Mouse (Mus musculus) forebrain, postnatal 0 days (tissue): ENCODE results near the gene Fbxo22. TPM values are rescaled to one million over a fixed set of nuclear protein-coding genes. Genes with fewer than 3 reads are reported as not detected.
"Not testable (repeated sequence)": the region's sequence is repeated elsewhere in the genome, so short reads cannot be mapped to it uniquely, and the experiment has no call there.

Source experiments
- ATAC-seq: fragments of 200-750 bp; cut with Nextera tagmentation; 2 replicates; pipeline ENCODE4 v1.8.0; 2017; ENCODE audit warnings: mild to moderate bottlenecking, moderate library complexity
- DNase-seq: peaks from one replicate; pipeline ENCODE4 v3.0.0-alpha.2; 2015
- H3K27ac ChIP-seq: fragments of 300-500 bp; sonication (generic); 2 replicates; pipeline ENCODE4 v1.5.1; 2014; ENCODE audit warnings: low read depth, mild to moderate bottlenecking, antibody characterized with exemption, low read length, moderate library complexity, mixed read lengths
- H3K27me3 ChIP-seq: fragments of 300-500 bp; sonication (generic); 2 replicates; pipeline ENCODE4 v1.6.1; 2014; ENCODE audit warnings: mild to moderate bottlenecking, low read length, mixed read lengths; ENCODE audit not compliant: insufficient read depth
- H3K36me3 ChIP-seq: fragments of 300-500 bp; sonication (generic); 2 replicates; pipeline ENCODE4 v1.6.1; 2014; ENCODE audit warnings: mild to moderate bottlenecking, moderate library complexity; ENCODE audit not compliant: insufficient read depth
- H3K4me1 ChIP-seq: fragments of 300-500 bp; sonication (generic); 2 replicates; pipeline ENCODE4 v1.6.1; 2014; ENCODE audit warnings: antibody characterized with exemption; ENCODE audit not compliant: insufficient read depth
- H3K4me2 ChIP-seq: fragments of 300-500 bp; sonication (generic); 2 replicates; pipeline ENCODE4 v1.6.1; 2014; ENCODE audit warnings: low read depth, mild to moderate bottlenecking, moderate library complexity
- H3K4me3 ChIP-seq: fragments of 300-500 bp; sonication (generic); 2 replicates; pipeline ENCODE4 v1.5.1; 2014; ENCODE audit warnings: low read depth, low read length, mixed read lengths
- H3K9ac ChIP-seq: fragments of 300-500 bp; sonication (generic); 2 replicates; pipeline ENCODE4 v1.6.1; 2014; ENCODE audit warnings: mild to moderate bottlenecking
- H3K9me3 ChIP-seq: fragments of 300-500 bp; sonication (generic); 2 replicates; pipeline ENCODE4 v1.6.1; 2016; ENCODE audit warnings: low read length
- CTCF ChIP-seq: sonication (generic); IDR thresholded peaks from 2 replicates; pipeline ENCODE4 v1.5.1; 2016; ENCODE audit warnings: antibody characterized with exemption, control low read depth, low read depth
- WGBS: fragments of 180-500 bp; shearing (Covaris S2); extraction: QIAGEN DNeasy Blood & Tissue Kit; methylation state at CpG from one replicate; pipeline ENCODE4 v1.1.7; 2014; 5-methylcytosine and 5-hydroxymethylcytosine counted together
- polyA plus RNA-seq: library from polyadenylated mRNA; unstranded; fragments of >200 nt; fragmentation: Nextera tagmentation; extraction: Ambion mirVana; gene quantifications from 2 replicates; pipeline ENCODE4 v1.2.1, GENCODE M21; 2015
- total RNA-seq: library from RNA; depleted of rRNA; stranded (reverse); fragments of >200 nt; gene quantifications from 2 replicates; pipeline ENCODE4 v1.2.3, GENCODE M21; 2014

The Fbxo22 gene
- total and polyA plus RNA-seq, 2 experiments from 2014 or later = 69.6 to 79.0 TPM

- H3K4me1 ChIP-seq = no peaks in the 10 kb centered on the region
- no peak overlapping the region for H3K4me2 ChIP-seq
- DNase-seq = no peak
- no peak for ATAC-seq
- WGBS = 93% methylated on average over 4 of the region's 4 CpGs
- H3K9me3 ChIP-seq = no peaks in the 10 kb centered on the region
- no peaks in the 10 kb centered on the region for H3K27me3 ChIP-seq
- no peak for TF ChIP-seq CTCF
- H3K36me3 ChIP-seq = no peaks in the 10 kb centered on the region
- no peak overlapping the region for H3K4me3 ChIP-seq
- H3K27ac ChIP-seq = no peak overlapping the region
- H3K9ac ChIP-seq = no peak overlapping the region
Measured at GRCm38 (mm10) chr9:55246918-55247317, 38.2 kb downstream of the Fbxo22 start.

DNA sequence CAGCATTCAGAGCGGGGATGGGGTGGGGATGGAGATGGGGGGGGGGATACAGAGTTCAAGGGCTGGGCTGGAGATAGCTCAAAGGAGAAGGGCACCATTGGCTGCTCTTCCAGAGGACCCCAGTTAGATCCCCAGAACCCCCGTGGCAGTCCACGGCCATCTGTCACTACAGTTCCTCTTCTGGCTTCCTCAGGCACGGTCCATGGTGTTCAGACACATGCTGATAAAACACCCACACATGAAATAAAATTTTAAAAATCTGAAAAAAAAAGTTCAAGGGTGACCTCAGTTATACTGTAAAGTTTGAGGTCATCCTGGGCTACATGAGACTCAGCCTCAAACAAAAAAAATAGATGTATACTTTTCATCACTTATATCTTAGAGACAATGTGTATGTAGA, 39.7 kb downstream of the Fbxo22 start:
- no peak for DNase-seq
- Histone ChIP-seq H3K9me3 (no peaks in the 10 kb centered on the region), H3K4me3 (no peak overlapping the region), H3K4me1 (no peaks in the 10 kb centered on the region), H3K36me3 (no peaks in the 10 kb centered on the region), H3K9ac (no peak overlapping the region), H3K27ac (no peak overlapping the region), H3K27me3 (no peaks in the 10 kb centered on the region), H3K4me2 (no peak overlapping the region)
- TF ChIP-seq CTCF = no peak
- ATAC-seq = no peak
- WGBS = 91% methylated on average over 4 of the region's 4 CpGs

DNA sequence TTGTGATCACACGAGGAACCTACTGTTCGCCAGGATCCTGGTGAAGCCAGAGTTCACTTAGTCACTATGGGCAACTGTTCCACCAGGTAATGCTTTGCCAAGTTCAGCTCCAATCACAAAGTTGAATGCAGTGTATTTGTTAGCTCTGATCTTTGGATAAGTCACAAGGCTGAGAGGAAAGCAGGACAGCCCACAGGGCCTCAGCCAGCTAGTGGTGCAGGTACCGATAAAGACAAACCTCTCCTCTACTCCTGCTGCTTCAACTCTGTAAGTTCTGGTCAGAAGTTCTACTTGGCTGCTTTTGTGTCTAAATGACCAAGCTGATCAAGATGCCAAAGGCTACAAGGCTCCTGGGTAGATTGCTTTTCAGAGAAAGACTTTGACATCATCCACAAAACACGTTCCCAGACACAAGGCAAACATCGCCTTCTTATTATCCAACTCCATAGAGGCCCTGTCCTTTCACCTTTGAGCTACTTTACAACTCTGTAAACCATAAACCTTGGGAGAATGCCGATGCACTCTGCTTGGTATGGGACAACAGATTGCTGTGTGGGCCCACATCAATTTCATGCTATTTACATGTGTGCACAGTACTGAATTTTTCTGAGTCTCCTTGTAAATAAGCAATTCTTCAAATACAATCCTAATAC, 42.0 kb downstream of the Fbxo22 start:
- no peaks in the 10 kb centered on the region for H3K36me3 ChIP-seq
- WGBS = 91% methylated on average over 6 of the region's 6 CpGs
- H3K4me1 ChIP-seq = no peaks in the 10 kb centered on the region
- H3K4me3 ChIP-seq = no peak overlapping the region
- DNase-seq (no peak), ATAC-seq (no peak)
- H3K9ac ChIP-seq = no peak overlapping the region
- no peaks in the 10 kb centered on the region for H3K9me3 ChIP-seq
- H3K27ac ChIP-seq = no peak overlapping the region
- H3K27me3 ChIP-seq = no peaks in the 10 kb centered on the region
- no peak overlapping the region for H3K4me2 ChIP-seq
- TF ChIP-seq CTCF = no peak

GRCm38 (mm10) chr9:55252097-55252496, 43.4 kb downstream of the Fbxo22 start:
- H3K4me1 ChIP-seq, H3K36me3 ChIP-seq, H3K9me3 ChIP-seq, DNase-seq, H3K27me3 ChIP-seq, H3K27ac ChIP-seq, H3K4me2 ChIP-seq, H3K9ac ChIP-seq, ATAC-seq, H3K4me3 ChIP-seq: not testable (repeated sequence)
- TF ChIP-seq CTCF = 0 out of 2 replicates have a peak, but pooled peaks have one; percentile 3
- WGBS = 60% methylated on average over 2 of the region's 2 CpGs

DNA sequence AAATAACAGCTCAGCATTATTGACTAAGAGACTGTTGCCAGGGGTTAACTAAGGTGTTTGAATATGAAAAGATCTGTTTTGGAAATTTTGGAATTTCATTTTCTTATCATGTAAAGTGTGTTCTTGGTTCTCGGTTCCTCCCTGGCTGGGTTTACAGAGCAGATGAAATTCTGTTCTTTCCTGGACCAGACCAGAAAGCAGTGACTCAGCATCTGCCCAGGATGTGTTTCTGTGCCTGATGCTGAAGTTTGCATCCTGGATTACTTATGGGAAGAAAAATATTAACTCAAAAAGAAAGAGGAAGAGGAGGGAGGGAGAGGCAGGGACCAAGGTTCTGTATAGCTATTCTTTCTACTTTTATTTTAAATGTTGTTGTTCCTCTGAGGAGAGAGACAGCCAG, 45.1 kb downstream of the Fbxo22 start:
- ATAC-seq (no peak), DNase-seq (no peak)
- H3K4me3 ChIP-seq = no peak overlapping the region
- no peak overlapping the region for H3K4me2 ChIP-seq
- H3K9me3 ChIP-seq = no peaks in the 10 kb centered on the region
- TF ChIP-seq CTCF = no peak
- H3K4me1 ChIP-seq = no peaks in the 10 kb centered on the region
- WGBS = 74% methylated on average over 1 of the region's 1 CpGs
- H3K36me3 ChIP-seq = no peaks in the 10 kb centered on the region
- H3K27me3 ChIP-seq = no peaks in the 10 kb centered on the region
- H3K27ac ChIP-seq = no peak overlapping the region
- no peak overlapping the region for H3K9ac ChIP-seq

DNA sequence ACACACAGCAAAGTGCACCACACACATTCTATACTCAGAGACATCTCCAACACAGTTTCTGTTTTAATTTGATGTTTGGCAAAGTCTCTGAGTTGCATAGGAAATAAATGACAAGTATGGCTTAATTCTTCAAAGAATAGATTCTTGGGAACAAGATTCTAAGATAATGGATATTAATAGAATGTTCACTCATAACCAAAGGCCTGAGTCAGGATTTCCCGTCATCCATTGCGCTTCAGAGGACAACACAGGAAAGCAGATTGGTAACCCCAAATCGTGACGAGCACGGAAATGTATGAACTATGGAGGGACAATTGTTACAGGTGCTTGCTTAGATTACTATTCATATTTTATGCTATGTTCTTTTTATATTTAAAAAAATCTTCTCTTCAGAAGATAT, 46.3 kb downstream of the Fbxo22 start:
- whole genome bisulfite sequencing = 93% methylated on average over 5 of the region's 5 CpGs
- DNase-seq = no peak
- H3K4me2 ChIP-seq = no peak overlapping the region
- ATAC-seq = no peak
- no peak for TF ChIP-seq CTCF
- H3K4me3 ChIP-seq = no peak overlapping the region
- H3K9ac ChIP-seq = no peak overlapping the region
- no peaks in the 10 kb centered on the region for H3K4me1 ChIP-seq
- H3K27me3 ChIP-seq = no peaks in the 10 kb centered on the region
- no peaks in the 10 kb centered on the region for H3K9me3 ChIP-seq
- no peaks in the 10 kb centered on the region for H3K36me3 ChIP-seq
- no peak overlapping the region for H3K27ac ChIP-seq

DNA sequence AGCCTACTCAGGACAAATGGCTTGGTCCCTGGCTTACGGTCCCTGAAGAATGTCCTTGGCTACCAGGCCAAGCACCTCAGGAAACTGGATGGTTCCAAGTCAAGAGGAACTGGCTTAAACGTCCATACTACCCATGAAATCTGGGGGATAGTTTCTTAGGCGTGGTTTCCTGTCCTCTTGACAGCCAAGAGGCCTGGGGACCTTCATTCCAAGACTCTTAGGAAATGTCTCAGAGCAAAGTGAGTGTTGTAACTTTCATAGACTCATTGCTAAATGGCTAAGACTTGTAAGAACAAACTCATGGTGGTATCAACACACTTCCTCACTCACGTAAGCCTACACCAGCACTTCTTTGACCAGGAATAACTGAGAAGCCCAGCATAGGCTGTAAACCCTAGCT, 46.9 kb downstream of the Fbxo22 start:
- ATAC-seq = no peak
- no peak for TF ChIP-seq CTCF
- no peaks in the 10 kb centered on the region for H3K4me1 ChIP-seq
- H3K4me3 ChIP-seq = no peak overlapping the region
- WGBS = 76% methylated on average over 4 of the region's 4 CpGs
- H3K9me3 ChIP-seq = no peaks in the 10 kb centered on the region
- no peak overlapping the region for H3K4me2 ChIP-seq
- no peak overlapping the region for H3K27ac ChIP-seq
- no peak overlapping the region for H3K9ac ChIP-seq
- no peak for DNase-seq
- H3K27me3 ChIP-seq = no peaks in the 10 kb centered on the region
- no peaks in the 10 kb centered on the region for H3K36me3 ChIP-seq
